Mouse (Mus musculus) heart, adult 8-10 months (tissue): ENCODE data around the gene Apoc1. TPM values are rescaled to one million over a fixed set of nuclear protein-coding genes. Genes with fewer than 3 reads are reported as not detected.

Experiments
- DNase-seq: peaks from one replicate; pipeline ENCODE4 v3.0.0; 2022; ENCODE audit warnings: low spot score
- total RNA-seq, 4 experiments: library from RNA; stranded (reverse); gene quantifications; 2 replicates each; pipeline ENCODE4 v1.2.4; 2022

Apoc1 gene
- total RNA-seq, 4 experiments from 2014 or later, result 0.98 to 1.1 TPM; not detected in 2

GRCm38 (mm10) chr7:19685374-19685773 is 7.1 kb downstream of the Apoc1 start:
- DNase-seq, result no peak

DNA sequence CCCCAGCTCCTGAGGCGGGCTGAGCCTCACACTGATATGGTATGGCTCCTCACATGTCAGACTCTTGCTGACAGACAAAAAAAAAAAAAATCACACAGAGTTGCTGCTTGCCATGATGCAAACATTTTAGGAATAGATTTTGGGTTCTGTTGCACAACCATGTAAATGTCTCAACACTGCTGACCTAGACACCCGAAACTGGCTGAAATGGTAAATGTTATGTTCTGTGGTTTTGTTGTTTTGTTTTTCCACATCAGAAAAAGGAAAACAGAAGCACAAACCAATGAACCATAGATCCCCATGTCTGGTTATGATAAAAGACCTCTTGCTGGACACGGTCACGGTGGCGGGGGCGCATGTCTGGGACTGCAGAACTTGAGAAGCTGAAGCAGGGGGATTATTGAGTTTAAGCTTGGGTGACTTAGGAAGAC is 8.7 kb downstream of the Apoc1 start:
- no peak for DNase-seq

DNA sequence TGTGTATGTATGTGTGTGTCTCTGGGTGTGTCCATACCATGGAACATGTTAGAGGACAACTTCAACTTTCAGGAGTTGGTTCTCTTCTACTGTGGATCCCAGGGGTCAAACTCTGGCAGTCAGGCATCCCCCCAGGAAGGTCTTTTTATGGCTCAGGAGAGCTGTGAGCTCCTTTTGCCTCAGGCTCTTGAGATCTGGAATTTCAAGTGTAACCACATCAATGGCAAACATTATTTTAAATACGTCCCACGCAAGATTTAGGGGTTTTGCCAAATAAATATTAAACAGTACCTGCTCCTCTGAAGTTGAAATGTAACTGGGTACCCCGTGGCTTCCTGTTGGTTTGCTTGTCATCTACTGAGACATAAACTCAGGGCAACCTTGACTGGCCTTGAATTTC is 9.5 kb downstream of the Apoc1 start:
- DNase-seq, result no peak

DNA sequence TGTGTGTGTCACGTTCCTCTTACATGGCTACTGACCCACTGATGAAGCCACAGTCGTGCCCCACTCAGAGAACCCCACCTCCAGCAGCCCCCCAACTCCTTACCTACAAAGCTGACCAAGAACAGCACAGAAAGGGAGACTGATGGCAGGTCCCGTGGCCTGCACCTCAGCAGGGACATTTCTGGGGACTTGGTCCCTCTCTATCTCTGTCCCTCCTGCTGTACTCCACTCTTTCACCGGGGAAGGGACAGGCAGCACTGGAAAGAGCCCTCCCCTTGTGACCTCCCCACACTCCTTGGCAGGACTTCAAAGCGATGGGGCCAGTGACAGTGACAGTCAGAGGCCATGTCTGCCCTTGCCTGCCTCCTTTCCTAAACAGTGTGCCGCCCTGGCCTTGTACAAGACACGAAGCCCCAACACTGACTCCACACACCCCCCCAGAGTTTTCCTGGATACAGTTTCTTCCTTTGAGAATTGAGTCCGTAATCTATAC is 11.2 kb downstream of the Apoc1 start, which contains the start of the genes Gm44805 and Apoc4:
TSS of gene Gm44805 (minus strand) at position 222 of the 493 bp plus-strand sequence.
TSS of gene Apoc4 (minus strand) at position 278 of the 493 bp plus-strand sequence.
- DNase-seq, result no peak

DNA sequence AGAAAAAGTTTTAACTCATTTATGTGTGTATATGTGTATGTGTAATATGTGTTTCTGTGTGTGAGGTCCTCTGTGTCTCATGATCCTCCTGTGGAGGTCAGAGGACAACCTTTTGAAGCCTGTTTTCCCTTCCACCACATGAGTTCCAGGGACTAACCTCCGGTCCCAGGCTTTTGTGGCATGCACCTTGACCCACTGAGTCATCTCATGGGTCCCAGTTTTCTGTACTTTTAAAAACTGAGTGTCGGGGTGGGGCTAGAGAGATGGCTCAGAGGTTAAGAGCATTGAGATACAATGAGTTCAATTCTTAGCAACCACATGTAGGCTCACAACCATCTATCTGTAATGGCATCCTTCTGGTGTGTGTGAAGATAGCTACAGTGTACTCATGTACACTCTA is 11.8 kb downstream of the Apoc1 start:
- no peak for DNase-seq

- no peak for DNase-seq
Observed at GRCm38 (mm10) chr7:19678901-19679300, 13.6 kb downstream of the Apoc1 start.

GRCm38 (mm10) chr7:19677872-19678271 is 14.6 kb downstream of the Apoc1 start, which contains the start of gene Apoc2:
Gene Apoc2 (minus strand): TSS chr7:19677941.
- no peak for DNase-seq

DNA sequence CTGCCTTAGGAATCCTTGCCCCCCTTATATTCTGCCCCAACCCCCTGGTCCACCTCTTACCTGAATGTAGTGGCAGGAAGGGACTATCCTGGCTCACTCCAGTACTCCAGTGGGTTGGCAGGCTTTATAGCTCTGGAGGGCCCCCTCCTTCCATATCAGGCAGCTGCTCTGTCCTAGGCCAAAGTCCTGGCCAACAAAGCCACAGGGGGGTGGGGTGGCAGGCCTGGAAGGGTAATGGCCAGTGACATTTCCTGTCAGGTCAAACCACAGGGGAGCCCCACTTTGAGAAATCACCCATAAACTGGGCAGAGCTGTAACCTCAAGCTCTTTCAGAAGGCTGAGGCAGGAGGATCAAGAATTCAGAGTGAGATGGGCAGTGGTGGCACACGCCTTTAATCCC is 15.8 kb downstream of the Apoc1 start:
- DNase-seq, result no peak

DNA sequence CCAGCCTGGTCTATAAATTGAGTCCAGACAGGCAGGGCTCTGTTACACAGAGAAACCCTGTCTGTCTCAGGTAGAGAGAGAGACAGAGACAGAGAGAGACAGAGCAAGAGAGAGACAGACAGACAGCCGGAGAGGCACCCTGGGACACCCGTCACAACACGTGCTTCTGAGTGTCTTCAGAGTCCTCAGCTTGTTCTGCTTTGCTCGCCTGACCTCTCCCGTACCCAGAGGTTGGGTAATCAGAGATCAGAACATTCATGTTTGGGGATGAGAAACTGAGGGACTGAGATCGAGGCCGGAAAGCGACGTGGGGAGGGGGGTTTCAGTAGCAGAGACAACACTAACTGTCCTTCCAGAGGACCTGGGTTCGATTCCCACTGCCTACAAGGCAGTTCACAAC is 16.6 kb downstream of the Apoc1 start:
- no peak for DNase-seq

GRCm38 (mm10) chr7:19673083-19673699 is 19.3 kb downstream of the Apoc1 start:
- no peak for DNase-seq

- DNase-seq, result no peak
Observed at GRCm38 (mm10) chr7:19671511-19671910, 20.9 kb downstream of the Apoc1 start.

DNA sequence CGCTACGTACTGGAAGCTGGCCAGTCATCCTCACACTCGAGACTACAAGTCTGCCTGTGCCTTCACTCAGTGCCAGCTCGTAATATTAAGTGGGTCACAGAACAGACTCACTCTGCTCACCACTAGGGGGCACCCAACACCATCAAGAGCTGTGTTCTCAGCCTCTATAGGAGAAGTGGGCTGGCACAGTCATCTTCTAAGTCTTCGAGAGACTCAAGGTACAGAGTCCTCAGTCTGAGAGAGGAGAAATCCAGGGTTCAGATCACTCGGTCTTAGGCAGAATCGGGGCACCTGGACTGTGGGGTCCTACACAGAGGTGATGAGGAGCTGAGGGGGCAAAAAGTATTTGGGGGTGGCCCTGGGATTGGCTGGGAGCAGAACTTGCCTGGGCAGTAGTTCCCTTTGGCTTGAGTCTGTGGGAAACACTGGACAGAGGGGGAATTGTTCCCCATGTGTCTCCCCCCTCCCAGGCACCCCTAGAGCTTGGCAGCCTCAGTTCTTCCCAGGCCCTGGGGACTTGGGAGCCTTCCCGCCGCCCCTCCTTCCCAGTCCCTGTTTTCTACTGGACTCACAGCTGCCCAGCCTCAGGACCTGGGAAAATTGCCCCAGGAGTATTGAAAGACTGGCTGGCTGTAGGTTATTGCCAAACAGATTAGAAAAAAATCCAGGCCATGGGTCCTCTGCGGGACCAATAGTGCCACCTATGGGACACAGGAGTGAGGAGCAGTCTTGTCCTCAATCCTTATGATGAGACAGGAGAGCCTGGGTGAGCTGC is 23.3 kb downstream of the Apoc1 start:
- peak; percentile 92 for DNase-seq

DNA sequence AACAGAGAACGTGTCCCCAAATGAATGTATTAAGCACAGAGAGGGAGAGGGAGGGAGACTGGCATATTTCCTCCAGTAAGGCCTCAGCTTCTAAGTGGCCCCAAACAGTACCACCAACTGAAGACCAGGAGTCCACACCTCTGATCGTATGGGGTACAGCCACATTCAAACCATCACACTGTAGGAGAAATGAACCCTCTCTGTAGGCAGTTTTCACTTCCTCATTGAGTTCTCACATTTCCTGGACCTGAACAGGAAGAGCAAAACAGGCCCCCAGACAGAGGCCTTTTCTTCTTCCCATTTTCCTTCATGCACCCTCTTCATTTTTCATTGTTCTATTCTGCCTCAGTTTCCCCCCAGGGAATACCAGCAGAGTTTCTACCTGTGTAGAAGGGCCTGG is 25.0 kb downstream of the Apoc1 start:
- no peak for DNase-seq

GRCm38 (mm10) chr7:19666750-19667149 is 25.7 kb downstream of the Apoc1 start:
- DNase-seq, result no peak

GRCm38 (mm10) chr7:19664955-19665841 is 27.3 kb downstream of the Apoc1 start, which contains the start of gene Clptm1:
Gene Clptm1 (minus strand): TSS chr7:19665033.
- DNase-seq, result peak; percentile 99

DNA sequence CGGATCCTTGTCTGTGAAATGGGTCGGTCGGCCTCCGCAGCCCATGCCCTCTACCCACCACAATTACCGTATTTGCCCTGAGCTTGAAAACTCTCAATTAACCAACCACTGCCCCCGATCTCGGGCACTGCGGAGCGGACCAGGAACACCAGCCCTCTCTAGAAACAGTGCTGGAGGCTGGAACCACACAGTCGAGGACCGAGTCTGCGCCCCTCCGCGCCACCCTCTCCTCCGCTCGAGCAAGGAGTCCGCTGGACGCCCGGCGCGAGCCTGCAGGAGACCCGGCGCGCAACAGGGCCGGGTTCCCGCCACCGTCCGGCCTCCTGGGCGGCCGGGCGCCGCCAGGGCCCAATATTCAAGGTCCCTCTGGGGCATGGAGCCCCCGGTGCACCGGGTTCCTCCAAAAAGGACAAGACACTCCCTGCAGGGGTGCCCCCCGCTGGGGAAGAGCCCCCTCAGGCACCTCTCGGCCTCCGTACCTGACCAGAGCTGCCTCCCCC is 28.0 kb downstream of the Apoc1 start:
- DNase-seq, result no peak

GRCm38 (mm10) chr7:19663940-19664339 is 28.5 kb downstream of the Apoc1 start:
- no peak for DNase-seq

DNA sequence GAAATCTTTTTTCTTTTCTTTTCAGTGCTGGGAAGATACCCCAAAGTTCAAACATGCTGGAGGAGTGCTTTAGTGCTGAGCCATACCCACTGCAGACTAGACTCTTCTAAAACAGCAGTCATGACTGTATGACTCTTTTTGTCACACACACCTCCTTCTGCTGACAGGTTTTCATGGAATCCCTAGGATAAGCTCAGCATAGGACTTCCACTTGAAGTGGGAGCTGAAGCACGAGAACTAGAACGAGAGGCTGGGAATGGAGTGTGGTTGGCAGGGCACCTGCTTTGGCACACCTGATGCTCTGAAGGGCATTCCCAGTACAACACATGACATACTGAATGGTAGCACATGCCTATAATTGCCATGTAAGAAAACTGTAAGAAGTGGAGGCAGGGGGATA is 39.8 kb downstream of the Apoc1 start:
- peak; percentile 73 for DNase-seq

DNA sequence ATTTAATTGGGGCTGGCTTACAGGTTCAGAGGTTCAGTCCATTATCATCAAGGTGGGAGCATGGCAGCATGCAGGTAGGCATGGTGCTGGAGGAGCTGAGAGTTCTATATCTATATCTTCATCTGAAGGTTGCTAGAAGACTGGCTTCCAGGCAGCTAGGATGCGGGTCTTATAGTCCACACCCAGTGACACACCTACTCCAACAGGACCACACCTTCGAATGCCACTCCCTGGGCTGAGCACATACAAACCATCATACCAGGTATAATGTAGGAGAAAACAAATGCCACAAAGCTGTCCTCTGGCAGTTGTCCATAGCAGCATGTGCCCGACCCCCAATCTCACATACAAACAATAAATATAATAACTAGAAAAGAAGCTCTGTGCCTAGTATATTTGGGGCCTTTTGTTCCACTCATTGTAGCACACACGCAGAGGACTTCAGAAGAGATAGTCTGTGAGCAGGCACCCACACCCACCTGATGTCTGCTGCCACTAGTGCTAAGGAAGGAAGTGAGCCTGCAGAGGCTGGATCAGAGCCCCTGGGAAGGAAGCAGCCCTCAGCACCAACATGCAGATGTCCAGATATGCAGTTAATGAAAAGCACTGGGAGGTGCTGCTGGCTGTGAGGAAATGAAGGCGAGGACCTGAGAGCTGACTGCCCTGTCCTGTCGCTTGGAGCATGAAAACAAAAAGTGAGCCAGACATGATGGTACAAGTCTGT is 41.2 kb downstream of the Apoc1 start:
- DNase-seq, result no peak

DNA sequence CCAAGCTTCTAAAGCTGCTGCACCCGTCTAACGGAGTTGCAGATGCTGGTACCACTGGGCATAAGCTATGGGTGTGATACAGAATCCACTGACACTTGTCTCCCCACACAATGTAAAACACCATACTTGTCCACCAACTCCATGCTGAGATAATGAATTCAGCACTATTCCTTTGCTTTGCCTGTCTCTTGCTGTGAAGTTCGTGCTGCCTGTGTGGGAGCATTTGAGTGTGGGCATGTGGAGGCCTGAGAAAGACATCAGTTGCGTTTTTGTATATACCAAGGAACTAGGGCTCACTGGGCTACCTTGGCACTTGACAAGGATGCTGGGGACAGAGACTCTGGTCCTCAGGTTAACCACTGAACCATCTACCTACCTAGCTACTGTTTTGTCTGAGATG is 51.2 kb downstream of the Apoc1 start:
- DNase-seq, result no peak
